Mouse (Mus musculus): ENCODE data around the gene Gm28372. TPM values are rescaled to one million over a fixed set of nuclear protein-coding genes. Genes with fewer than 3 reads are reported as not detected.

The Gm28372 gene
- total and polyA plus RNA-seq, 3 experiments = not detected

DNA sequence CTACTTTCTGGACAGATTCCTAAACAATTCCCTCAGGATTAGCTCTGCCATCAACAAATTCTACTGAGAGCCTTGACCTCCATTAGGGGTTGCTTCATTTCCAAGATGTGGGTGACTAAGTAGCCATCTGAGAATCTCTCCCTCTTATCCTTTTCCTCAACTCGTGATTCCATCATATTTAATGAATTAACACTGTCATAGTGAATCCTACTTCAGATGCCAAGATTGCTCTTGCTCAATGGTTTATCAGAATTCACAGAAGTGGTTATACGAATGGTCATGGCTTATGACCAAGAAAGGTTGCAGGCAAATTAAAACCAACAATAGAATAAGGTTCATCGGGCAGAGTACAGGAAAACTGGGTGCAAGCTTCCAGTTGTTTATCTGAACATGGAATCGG is 3.1 kb upstream of the Gm28372 start:
- Histone ChIP-seq H3K4me3 (ENCODE audit: control insufficient read depth in 1 of 2, insufficient read depth in 1 of 2, low read depth in 2 of 2, low read length in 2 of 2) (no peak overlapping the region), H3K4me1 (ENCODE audit: control insufficient read depth in 1 of 2, insufficient read depth in 2 of 2, low read length in 2 of 2) (peaks cover under 1 to 5% of the 10 kb centered on the region in 2 experiments; a peak in 3 of 4 replicates), H3K9ac (ENCODE audit: control insufficient read depth, low read depth, low read length, poor library complexity, severe bottlenecking) (no peak overlapping the region), H3K79me2 (ENCODE audit: control insufficient read depth, insufficient read depth, low read length, poor library complexity) (no peaks in the 10 kb centered on the region; the same call in 1 of the 2 replicates), H3K9me3 (replicated peaks; ENCODE audit: insufficient read depth, low read length) (no peaks in the 10 kb centered on the region), H3K27ac (ENCODE audit: control insufficient read depth, low read depth, low read length) (no peak overlapping the region), H3K36me3 (ENCODE audit: control insufficient read depth in 1 of 2, insufficient read depth in 2 of 2, low read length in 2 of 2) (no peaks in the 10 kb centered on the region; a peak in 1 of 4 replicates), H3K27me3 (ENCODE audit: control insufficient read depth in 1 of 2, insufficient read depth in 2 of 2, low read length in 2 of 2) (0 out of 4 replicates have a peak, but pooled peaks cover 0 to 2% of the 10 kb centered on the region in 2 experiments)
- no peak for TF ChIP-seq NRF1 (IDR thresholded peaks at IDR 0.05; ENCODE audit: insufficient read depth, low read depth, low read length, poor library complexity, severe bottlenecking)
- no peak for TF ChIP-seq GABPA (IDR thresholded peaks at IDR 0.05; ENCODE audit: low read depth, low read length)
- TF ChIP-seq ZMIZ1 (IDR thresholded peaks at IDR 0.05; ENCODE audit: low read depth, low read length) = no peak
- TF ChIP-seq EP300 (IDR thresholded peaks at IDR 0.05; ENCODE audit: low read depth in 1 of 2, low read length in 2 of 2) = no peak
- TF ChIP-seq POLR2A (IDR thresholded peaks at IDR 0.05; ENCODE audit: control insufficient read depth in 1 of 2, insufficient read depth in 1 of 2, low read depth in 1 of 2, low read length in 2 of 2, poor library complexity in 1 of 2) = no peak
- TF ChIP-seq ELF1 (IDR thresholded peaks at IDR 0.05; ENCODE audit: low read depth, low read length) = no peak
- TF ChIP-seq HCFC1 (IDR thresholded peaks at IDR 0.05; ENCODE audit: low read depth, low read length) = no peak
- TF ChIP-seq GATA1 (IDR thresholded peaks at IDR 0.05; ENCODE audit: low read depth, low read length) = no peak
- TF ChIP-seq MAZ (IDR thresholded peaks at IDR 0.05; ENCODE audit: low read depth, low read length) = no peak
- no peak for TF ChIP-seq POLR2AphosphoS5 (IDR thresholded peaks at IDR 0.05; ENCODE audit: borderline replicate concordance, low read depth, low read length)
- TF ChIP-seq NELFE (IDR thresholded peaks at IDR 0.05; ENCODE audit: low read depth, low read length) = no peak
- no peak for DNase-seq (ENCODE audit: low read depth, low spot score)

DNA sequence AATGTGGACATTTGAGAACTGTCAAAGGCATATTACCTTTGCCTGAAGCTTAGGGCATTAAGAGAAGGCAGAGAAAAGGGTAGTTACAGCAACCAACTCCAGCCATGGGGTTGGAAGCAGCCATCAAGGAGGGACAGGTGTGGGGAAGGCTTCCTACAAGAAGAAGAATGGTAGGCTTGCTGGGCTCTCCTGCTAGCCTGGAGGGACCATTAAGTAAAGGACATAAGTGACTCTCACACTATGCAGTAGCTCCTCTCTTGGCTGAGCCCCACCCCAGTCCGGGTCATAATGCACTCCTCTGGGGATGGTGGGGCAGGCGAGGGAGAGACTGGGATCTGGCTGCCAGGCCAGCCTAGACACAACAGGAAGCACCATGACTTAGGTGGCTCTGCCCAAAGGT is 1.1 kb downstream of the Gm28372 start, which contains the start of gene Tmem239:
TSS of gene Tmem239 (plus strand) at position 301 of the 400 bp plus-strand sequence.
- Histone ChIP-seq H3K4me3 (ENCODE audit: control insufficient read depth in 1 of 2, insufficient read depth in 1 of 2, low read depth in 2 of 2, low read length in 2 of 2) (no peak within 1 kb of the TSS), H3K27me3 (ENCODE audit: control insufficient read depth in 1 of 2, insufficient read depth in 2 of 2, low read length in 2 of 2) (0 out of 4 replicates have a peak, but pooled peaks cover 0 to 2% of the 10 kb centered on the region in 2 experiments), H3K9me3 (replicated peaks; ENCODE audit: insufficient read depth, low read length) (no peaks in the 10 kb centered on the region), H3K9ac (ENCODE audit: control insufficient read depth, low read depth, low read length, poor library complexity, severe bottlenecking) (no peak within 1 kb of the TSS), H3K79me2 (ENCODE audit: control insufficient read depth, insufficient read depth, low read length, poor library complexity) (no peaks in the 10 kb centered on the region), H3K4me1 (ENCODE audit: control insufficient read depth in 1 of 2, insufficient read depth in 2 of 2, low read length in 2 of 2) (peaks cover 0 to 7% of the 10 kb centered on the region in 2 experiments; a peak in 3 of 4 replicates), H3K36me3 (ENCODE audit: control insufficient read depth in 1 of 2, insufficient read depth in 2 of 2, low read length in 2 of 2) (peaks cover 0 to 4% of the 10 kb centered on the region in 2 experiments; a peak in 2 of 4 replicates), H3K27ac (ENCODE audit: control insufficient read depth, low read depth, low read length) (no peak within 1 kb of the TSS)
- TF ChIP-seq MEF2A (IDR thresholded peaks at IDR 0.05; ENCODE audit: extremely low read depth, insufficient replicate concordance, low read depth, low read length, poor library complexity, severe bottlenecking) (no peak), POLR2A (IDR thresholded peaks at IDR 0.05; ENCODE audit: control insufficient read depth in 1 of 2, insufficient read depth in 1 of 2, low read depth in 1 of 2, low read length in 2 of 2, poor library complexity in 1 of 2) (no peak), KAT2A (conservative IDR thresholded peaks at IDR 0.05; ENCODE audit: low read depth, low read length) (no peak), ZC3H11A (IDR thresholded peaks at IDR 0.05; ENCODE audit: low read depth, low read length) (no peak), ETS1 (IDR thresholded peaks at IDR 0.05; ENCODE audit: low read depth, low read length) (no peak)
- no peak for DNase-seq (ENCODE audit: low read depth, low spot score)
